Mouse (Mus musculus): Measurements from ENCODE around the gene Acvr1b. TPM values are rescaled to one million over a fixed set of nuclear protein-coding genes. Genes with fewer than 3 reads are reported as not detected.

Gene Acvr1b
- 16.6 and 17.4 TPM in 2 replicates for polyA plus RNA-seq (2014; fragmentation: Nextera tagmentation; extraction: Ambion mirVana)

GRCm38 (mm10) chr15:101173421-101174211 lies at the start of gene Acvr1b:
Gene Acvr1b (plus strand): TSS chr15:101174067.
- Histone ChIP-seq H3K9me3 (ENCODE audit: control insufficient read depth, low read length) (no peaks in the 10 kb centered on the region), H3K4me1 (ENCODE audit: control insufficient read depth, insufficient read depth, low read length) (peaks cover 11% of the 10 kb centered on the region), H3K4me3 (ENCODE audit: low read depth, low read length) (peak within 1 kb of the TSS; percentile 93), H3K4me2 (ENCODE audit: low read depth) (peak within 1 kb of the TSS; percentile 95), H3K36me3 (ENCODE audit: control insufficient read depth, insufficient read depth, low read length) (no peaks in the 10 kb centered on the region), H3K9ac (ENCODE audit: low read length) (peak within 1 kb of the TSS; percentile 92), H3K27me3 (ENCODE audit: control insufficient read depth, insufficient read depth, low read length) (no peaks in the 10 kb centered on the region), H3K27ac (ENCODE audit: low read depth, low read length) (peak within 1 kb of the TSS; percentile 75; the same call in 1 of the 2 replicates)
- WGBS = 2% methylated on average over 23 of the region's 87 CpGs
- DNase-seq (ENCODE audit: low spot score) = peak; percentile 95
- ATAC-seq (ENCODE audit: insufficient read depth, low FRiP score, low TSS enrichment) = peak; percentile 88

- WGBS = 87% methylated on average over 6 of the region's 6 CpGs
- Histone ChIP-seq H3K27me3 (ENCODE audit: control insufficient read depth, insufficient read depth, low read length) (peaks cover 28% of the 10 kb centered on the region), H3K27ac (ENCODE audit: low read depth, low read length) (no peak overlapping the region), H3K9me3 (ENCODE audit: control insufficient read depth, low read length) (no peaks in the 10 kb centered on the region), H3K36me3 (ENCODE audit: control insufficient read depth, insufficient read depth, low read length) (no peaks in the 10 kb centered on the region), H3K4me3 (ENCODE audit: low read depth, low read length) (no peak overlapping the region), H3K9ac (ENCODE audit: low read length) (no peak overlapping the region), H3K4me1 (ENCODE audit: control insufficient read depth, insufficient read depth, low read length) (no peaks in the 10 kb centered on the region), H3K4me2 (ENCODE audit: low read depth) (no peak overlapping the region)
- ATAC-seq (ENCODE audit: insufficient read depth, low FRiP score, low TSS enrichment) (no peak), DNase-seq (ENCODE audit: low spot score) (no peak)
Observed at GRCm38 (mm10) chr15:101125561-101125960, 48.3 kb upstream of the Acvr1b start.

DNA sequence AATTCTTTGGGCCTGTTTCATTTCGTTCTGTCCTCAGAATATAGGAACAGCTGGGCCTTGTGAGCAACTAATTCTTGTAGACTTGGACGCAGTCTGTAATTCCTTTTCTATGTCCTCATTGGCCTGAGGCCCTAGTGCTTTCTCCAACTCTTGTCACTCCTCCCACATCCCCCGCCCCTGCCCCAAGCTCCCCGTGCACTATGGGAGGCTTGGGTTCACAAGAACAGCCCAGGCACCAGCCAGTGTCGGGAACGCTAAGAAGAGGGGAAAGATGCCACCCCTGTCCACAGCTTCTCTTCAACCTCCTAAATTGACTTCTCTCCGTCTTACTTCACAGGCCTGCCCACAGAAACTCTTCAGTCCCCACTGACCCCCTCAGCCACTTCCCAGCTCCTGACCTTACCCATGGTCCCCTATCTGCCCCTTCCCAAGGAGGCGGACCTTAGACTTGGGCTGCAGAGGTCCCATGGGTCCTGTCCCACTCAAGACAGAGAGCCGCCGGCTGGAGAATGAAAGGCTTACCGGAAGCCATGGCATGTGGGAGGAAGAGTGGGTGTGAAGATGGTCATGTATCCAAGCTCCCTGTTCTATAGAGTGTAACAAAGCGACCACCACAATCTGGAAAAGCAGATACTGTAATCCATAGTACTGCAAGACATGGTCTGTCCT lies 46.9 kb upstream of the Acvr1b start:
- 81% methylated on average over 12 of the region's 12 CpGs for WGBS
- Histone ChIP-seq H3K27me3 (ENCODE audit: control insufficient read depth, insufficient read depth, low read length) (peaks cover 31% of the 10 kb centered on the region), H3K36me3 (ENCODE audit: control insufficient read depth, insufficient read depth, low read length) (no peaks in the 10 kb centered on the region)

DNA sequence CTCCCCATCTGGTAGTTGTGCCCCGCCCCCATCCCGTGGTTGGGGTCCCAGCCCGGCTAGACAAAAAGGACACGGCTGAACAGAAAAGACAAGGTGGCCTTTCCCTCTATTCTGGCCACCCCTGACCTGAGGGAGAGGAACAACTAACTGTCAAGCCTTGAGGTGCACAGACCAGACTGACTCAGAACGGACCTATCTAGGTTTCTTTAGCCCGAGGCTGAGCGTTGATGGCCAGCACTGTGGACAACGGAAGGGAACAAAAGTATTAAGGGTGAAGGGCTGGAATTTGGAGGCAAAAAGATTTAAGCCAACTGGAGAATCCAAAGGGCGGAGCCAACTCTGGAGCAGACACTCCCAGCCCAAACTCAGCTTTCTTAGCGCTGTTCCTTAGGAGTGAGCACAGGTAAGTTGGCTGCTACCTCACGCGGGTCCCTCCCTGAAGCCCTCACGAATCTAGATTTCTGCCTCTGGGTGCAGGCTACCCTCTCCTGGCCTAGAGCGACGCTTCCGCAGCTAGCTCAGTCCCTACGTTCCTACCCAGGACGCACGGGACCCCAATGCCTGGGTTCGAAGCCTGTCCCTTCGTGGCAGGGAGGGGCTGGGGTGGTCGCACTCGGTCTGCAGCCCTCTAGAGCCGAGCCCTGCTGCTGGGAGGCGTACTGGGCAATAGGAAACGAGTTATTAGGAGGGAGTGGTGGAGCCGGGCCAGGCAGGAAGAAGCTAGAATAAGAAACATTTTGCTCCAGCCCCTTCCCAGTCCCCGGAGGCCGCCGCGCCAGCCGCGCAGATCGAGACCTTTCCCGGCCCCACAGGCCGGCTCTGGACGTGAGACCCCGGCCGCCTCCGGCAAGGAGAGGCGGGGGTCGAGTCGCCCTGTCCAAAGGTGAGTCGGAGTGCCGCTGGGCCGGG lies 45.4 kb upstream of the Acvr1b start, which contains the start of gene Acvrl1:
Gene Acvrl1 (plus strand): TSS at position 342 of the 909 bp plus-strand sequence.
- H3K36me3 ChIP-seq (ENCODE audit: control insufficient read depth, insufficient read depth, low read length) = no peaks in the 10 kb centered on the region
- H3K27ac ChIP-seq (ENCODE audit: low read depth, low read length) = no peak within 1 kb of the TSS
- peak within 1 kb of the TSS; percentile 20 for H3K4me2 ChIP-seq (ENCODE audit: low read depth)
- WGBS = 3% methylated on average over 46 of the region's 46 CpGs
- H3K27me3 ChIP-seq (ENCODE audit: control insufficient read depth, insufficient read depth, low read length) = peaks cover 31% of the 10 kb centered on the region
- DNase-seq (ENCODE audit: low spot score) (no peak), ATAC-seq (ENCODE audit: insufficient read depth, low FRiP score, low TSS enrichment) (no peak)
- H3K4me3 ChIP-seq (ENCODE audit: low read depth, low read length) = peak within 1 kb of the TSS; percentile 12
- no peaks in the 10 kb centered on the region for H3K9me3 ChIP-seq (ENCODE audit: control insufficient read depth, low read length)
- H3K9ac ChIP-seq (ENCODE audit: low read length) = peak within 1 kb of the TSS; percentile 26; the same call in 1 of the 2 replicates
- no peaks in the 10 kb centered on the region for H3K4me1 ChIP-seq (ENCODE audit: control insufficient read depth, insufficient read depth, low read length)

More for the DNA sequence above, 46.9 kb upstream of the Acvr1b start:
- no peak overlapping the region for H3K9ac ChIP-seq (ENCODE audit: low read length)
- H3K4me3 ChIP-seq (ENCODE audit: low read depth, low read length) = no peak overlapping the region
- no peaks in the 10 kb centered on the region for H3K9me3 ChIP-seq (ENCODE audit: control insufficient read depth, low read length)
- H3K4me1 ChIP-seq (ENCODE audit: control insufficient read depth, insufficient read depth, low read length) = no peaks in the 10 kb centered on the region
- no peak overlapping the region for H3K27ac ChIP-seq (ENCODE audit: low read depth, low read length)
- DNase-seq (ENCODE audit: low spot score) (no peak), ATAC-seq (ENCODE audit: insufficient read depth, low FRiP score, low TSS enrichment) (no peak)
- no peak overlapping the region for H3K4me2 ChIP-seq (ENCODE audit: low read depth)

- H3K4me3 ChIP-seq (ENCODE audit: low read depth, low read length) = peak overlapping the region; percentile 12; the same call in 1 of the 2 replicates
Observed at GRCm38 (mm10) chr15:101129412-101129811, 44.5 kb upstream of the Acvr1b start.

DNA sequence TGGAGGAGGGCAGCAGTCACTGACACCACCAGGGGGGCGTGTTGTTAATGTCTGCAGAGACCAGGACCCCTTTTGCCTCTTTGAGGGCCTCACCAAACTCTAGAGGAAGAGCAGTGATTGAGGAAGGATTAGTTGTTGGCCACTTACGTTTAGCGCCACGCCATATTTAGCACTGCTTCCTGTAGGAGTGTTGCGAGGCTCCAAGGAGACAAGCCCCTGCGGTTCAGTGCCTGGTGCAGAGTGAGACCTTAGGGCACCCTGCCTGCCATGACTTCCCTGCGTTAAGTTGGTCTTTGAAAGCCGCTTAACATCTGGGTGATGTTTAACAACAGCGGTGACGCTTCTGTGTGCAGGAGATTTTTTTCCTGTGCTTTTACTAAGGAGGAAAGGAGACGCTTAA lies 42.4 kb upstream of the Acvr1b start:
- ATAC-seq (ENCODE audit: insufficient read depth, low FRiP score, low TSS enrichment) (no peak), DNase-seq (ENCODE audit: low spot score) (no peak)
- no peak overlapping the region for H3K4me2 ChIP-seq (ENCODE audit: low read depth)
- H3K9me3 ChIP-seq (ENCODE audit: control insufficient read depth, low read length) = no peaks in the 10 kb centered on the region
- 41% methylated on average over 11 of the region's 11 CpGs for WGBS
- H3K9ac ChIP-seq (ENCODE audit: low read length) = no peak overlapping the region
- H3K27me3 ChIP-seq (ENCODE audit: control insufficient read depth, insufficient read depth, low read length) = peaks cover 31% of the 10 kb centered on the region
- no peak overlapping the region for H3K27ac ChIP-seq (ENCODE audit: low read depth, low read length)
- no peaks in the 10 kb centered on the region for H3K36me3 ChIP-seq (ENCODE audit: control insufficient read depth, insufficient read depth, low read length)
- no peak overlapping the region for H3K4me3 ChIP-seq (ENCODE audit: low read depth, low read length)
- peaks cover 4% of the 10 kb centered on the region; the same call in 1 of the 2 replicates for H3K4me1 ChIP-seq (ENCODE audit: control insufficient read depth, insufficient read depth, low read length)

More at GRCm38 (mm10) chr15:101129412-101129811, 44.5 kb upstream of the Acvr1b start:
- DNase-seq (ENCODE audit: low spot score) (no peak), ATAC-seq (ENCODE audit: insufficient read depth, low FRiP score, low TSS enrichment) (no peak)
- Histone ChIP-seq H3K4me2 (ENCODE audit: low read depth) (no peak overlapping the region), H3K27ac (ENCODE audit: low read depth, low read length) (no peak overlapping the region), H3K36me3 (ENCODE audit: control insufficient read depth, insufficient read depth, low read length) (no peaks in the 10 kb centered on the region), H3K4me1 (ENCODE audit: control insufficient read depth, insufficient read depth, low read length) (peaks cover 4% of the 10 kb centered on the region; the same call in 1 of the 2 replicates), H3K27me3 (ENCODE audit: control insufficient read depth, insufficient read depth, low read length) (peaks cover 31% of the 10 kb centered on the region), H3K9ac (ENCODE audit: low read length) (no peak overlapping the region; the same call in 1 of the 2 replicates), H3K9me3 (ENCODE audit: control insufficient read depth, low read length) (no peaks in the 10 kb centered on the region)
- WGBS = 21% methylated on average over 5 of the region's 5 CpGs

GRCm38 (mm10) chr15:101132041-101132440 lies 41.8 kb upstream of the Acvr1b start:
- H3K4me2 ChIP-seq (ENCODE audit: low read depth) = no peak overlapping the region
- H3K4me3 ChIP-seq (ENCODE audit: low read depth, low read length) = no peak overlapping the region
- H3K27ac ChIP-seq (ENCODE audit: low read depth, low read length) = no peak overlapping the region
- no peak overlapping the region for H3K9ac ChIP-seq (ENCODE audit: low read length)
- no peaks in the 10 kb centered on the region for H3K36me3 ChIP-seq (ENCODE audit: control insufficient read depth, insufficient read depth, low read length)
- DNase-seq (ENCODE audit: low spot score) (no peak), ATAC-seq (ENCODE audit: insufficient read depth, low FRiP score, low TSS enrichment) (no peak)
- H3K9me3 ChIP-seq (ENCODE audit: control insufficient read depth, low read length) = no peaks in the 10 kb centered on the region
- H3K27me3 ChIP-seq (ENCODE audit: control insufficient read depth, insufficient read depth, low read length) = peaks cover 31% of the 10 kb centered on the region
- H3K4me1 ChIP-seq (ENCODE audit: control insufficient read depth, insufficient read depth, low read length) = peaks cover 4% of the 10 kb centered on the region; the same call in 1 of the 2 replicates
- 67% methylated on average over 6 of the region's 6 CpGs for WGBS

GRCm38 (mm10) chr15:101132761-101133160 lies 41.1 kb upstream of the Acvr1b start:
- Histone ChIP-seq H3K4me3 (ENCODE audit: low read depth, low read length) (no peak overlapping the region), H3K9me3 (ENCODE audit: control insufficient read depth, low read length) (no peaks in the 10 kb centered on the region), H3K36me3 (ENCODE audit: control insufficient read depth, insufficient read depth, low read length) (no peaks in the 10 kb centered on the region), H3K27ac (ENCODE audit: low read depth, low read length) (0 out of 2 replicates have a peak overlapping the region, but pooled peaks have one; percentile 27), H3K4me1 (ENCODE audit: control insufficient read depth, insufficient read depth, low read length) (peaks cover 4% of the 10 kb centered on the region; the same call in 1 of the 2 replicates), H3K9ac (ENCODE audit: low read length) (no peak overlapping the region), H3K27me3 (ENCODE audit: control insufficient read depth, insufficient read depth, low read length) (peaks cover 28% of the 10 kb centered on the region), H3K4me2 (ENCODE audit: low read depth) (no peak overlapping the region)
- DNase-seq (ENCODE audit: low spot score) (no peak), ATAC-seq (ENCODE audit: insufficient read depth, low FRiP score, low TSS enrichment) (no peak)
- 80% methylated on average over 6 of the region's 6 CpGs for WGBS
